Mouse (Mus musculus) heart, embryonic 11.5 days (tissue): Measurements from ENCODE around the gene Hvcn1. TPM values are rescaled to one million over a fixed set of nuclear protein-coding genes. Genes with fewer than 3 reads are reported as not detected.
"Not testable (repeated sequence)": the region's sequence is repeated elsewhere in the genome, so short reads cannot be mapped to it uniquely, and the experiment has no call there.

Experiments
- ATAC-seq: fragments of 200-750 bp; cut with Nextera tagmentation; replicated peaks from 2 replicates; pipeline ENCODE4 v1.8.0; 2017; ENCODE audit warnings: moderate library complexity; ENCODE audit not compliant: insufficient number of reproducible peaks, low FRiP score, low TSS enrichment
- H3K27ac ChIP-seq: fragments of 300-500 bp; sonication (generic); 2 replicates; pipeline ENCODE4 v1.5.1; 2014; ENCODE audit warnings: mild to moderate bottlenecking, low read depth, low read length
- H3K27me3 ChIP-seq: fragments of 300-500 bp; sonication (generic); 2 replicates; pipeline ENCODE4 v1.6.1; 2014; ENCODE audit warnings: mild to moderate bottlenecking, low read length, mixed read lengths; ENCODE audit not compliant: control insufficient read depth, insufficient read depth
- H3K36me3 ChIP-seq: fragments of 300-500 bp; sonication (generic); 2 replicates; pipeline ENCODE4 v1.6.1; 2014; ENCODE audit warnings: mild to moderate bottlenecking, low read length, moderate library complexity, mixed read lengths; ENCODE audit not compliant: control insufficient read depth, insufficient read depth
- H3K4me1 ChIP-seq: fragments of 300-500 bp; sonication (generic); 2 replicates; pipeline ENCODE4 v1.6.1; 2014; ENCODE audit warnings: low read length; ENCODE audit not compliant: control insufficient read depth, insufficient read depth
- H3K4me2 ChIP-seq: fragments of 300-500 bp; sonication (generic); 2 replicates; pipeline ENCODE4 v1.6.1; 2014; ENCODE audit warnings: mild to moderate bottlenecking, moderate library complexity
- H3K4me3 ChIP-seq: fragments of 300-500 bp; sonication (generic); 2 replicates; pipeline ENCODE4 v1.5.1; 2014; ENCODE audit warnings: low read depth, low read length
- H3K9ac ChIP-seq: fragments of 300-500 bp; sonication (generic); 2 replicates; pipeline ENCODE4 v1.6.1; 2014; ENCODE audit warnings: mild to moderate bottlenecking, low read depth, low read length, moderate library complexity
- H3K9me3 ChIP-seq: fragments of 300-500 bp; sonication (generic); replicated peaks from 2 replicates; pipeline ENCODE4 v1.6.1; 2016; ENCODE audit warnings: low read length; ENCODE audit not compliant: control insufficient read depth
- WGBS: fragments of 180-500 bp; shearing (Covaris S2); extraction: QIAGEN DNeasy Blood & Tissue Kit; methylation state at CpG from one replicate; pipeline ENCODE4 v1.1.7; 2014; ENCODE audit not compliant: insufficient replicate concordance; 5-methylcytosine and 5-hydroxymethylcytosine counted together
- polyA plus RNA-seq: library from polyadenylated mRNA; unstranded; fragments of >200 nt; fragmentation: Nextera tagmentation; extraction: Ambion mirVana; gene quantifications from 2 replicates; pipeline ENCODE4 v1.2.1, GENCODE M21; 2014

Gene Hvcn1
- polyA plus RNA-seq, 1 experiment from 2014 or later: 2.7 TPM

DNA sequence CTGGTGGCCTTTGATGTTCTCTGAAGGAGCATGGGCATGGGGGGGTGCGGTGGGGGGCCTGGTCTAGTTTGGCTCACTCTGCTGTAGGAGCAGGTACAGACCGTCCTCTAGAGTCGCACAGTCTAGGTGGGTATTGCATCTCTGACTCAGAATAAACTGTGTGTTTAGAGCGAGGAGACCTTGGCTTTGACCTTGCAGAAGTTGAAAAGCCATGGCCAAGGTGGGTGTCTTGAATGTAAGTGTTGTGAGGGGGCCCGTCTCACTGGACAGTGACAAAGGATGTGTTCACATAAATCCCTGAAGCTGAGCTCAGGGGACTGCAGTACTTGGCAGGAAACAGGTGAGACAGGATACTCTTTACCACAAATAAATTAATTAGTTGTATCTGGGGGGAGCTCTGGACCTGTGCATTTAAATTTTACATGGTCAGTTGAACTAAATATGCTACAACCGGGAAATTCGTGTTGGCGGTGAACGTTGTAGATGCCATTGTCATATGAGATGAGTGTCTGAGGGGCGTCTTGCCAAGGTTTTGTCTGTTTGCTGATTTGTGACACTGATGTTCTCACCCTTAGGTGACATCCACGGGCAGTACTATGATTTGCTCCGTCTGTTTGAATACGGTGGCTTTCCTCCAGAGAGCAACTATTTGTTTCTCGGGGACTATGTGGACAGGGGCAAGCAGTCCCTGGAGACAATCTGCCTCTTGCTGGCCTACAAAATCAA is 38.1 kb upstream of the Hvcn1 start:
- WGBS: 90% methylated on average over 14 of the region's 14 CpGs
- Histone ChIP-seq H3K36me3 (peaks cover 48% of the 10 kb centered on the region), H3K27ac (no peak overlapping the region), H3K4me3 (no peak overlapping the region), H3K9ac (no peak overlapping the region), H3K4me1 (peaks cover 33% of the 10 kb centered on the region), H3K9me3 (no peaks in the 10 kb centered on the region), H3K27me3 (no peaks in the 10 kb centered on the region), H3K4me2 (no peak overlapping the region)
- ATAC-seq: no peak

DNA sequence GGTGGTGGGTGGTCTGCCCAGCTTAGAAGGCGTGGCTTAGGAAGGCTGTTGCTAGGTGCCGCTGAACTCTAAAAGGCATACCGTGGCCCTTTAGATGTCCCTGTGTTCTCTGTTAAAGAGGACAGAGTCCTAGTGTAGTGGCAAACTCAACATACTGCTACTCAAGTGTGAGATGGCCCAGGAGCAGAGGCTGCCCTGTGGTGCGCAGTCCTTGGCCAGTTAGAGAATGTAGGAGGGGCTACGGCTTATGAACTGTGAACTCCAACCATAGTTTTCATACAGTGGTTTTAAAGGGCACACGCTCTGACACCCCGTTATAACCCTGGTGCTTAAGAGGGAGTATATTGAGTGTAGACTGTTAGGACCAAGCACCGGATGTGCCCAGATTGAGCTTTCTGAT is 35.5 kb upstream of the Hvcn1 start:
- peaks cover 51% of the 10 kb centered on the region for H3K36me3 ChIP-seq
- WGBS: 92% methylated on average over 8 of the region's 8 CpGs
- no peaks in the 10 kb centered on the region for H3K27me3 ChIP-seq
- no peak overlapping the region for H3K4me2 ChIP-seq
- no peaks in the 10 kb centered on the region for H3K9me3 ChIP-seq
- peaks cover 12% of the 10 kb centered on the region for H3K4me1 ChIP-seq
- no peak overlapping the region for H3K9ac ChIP-seq
- H3K27ac ChIP-seq: no peak overlapping the region
- no peak overlapping the region for H3K4me3 ChIP-seq
- no peak for ATAC-seq

DNA sequence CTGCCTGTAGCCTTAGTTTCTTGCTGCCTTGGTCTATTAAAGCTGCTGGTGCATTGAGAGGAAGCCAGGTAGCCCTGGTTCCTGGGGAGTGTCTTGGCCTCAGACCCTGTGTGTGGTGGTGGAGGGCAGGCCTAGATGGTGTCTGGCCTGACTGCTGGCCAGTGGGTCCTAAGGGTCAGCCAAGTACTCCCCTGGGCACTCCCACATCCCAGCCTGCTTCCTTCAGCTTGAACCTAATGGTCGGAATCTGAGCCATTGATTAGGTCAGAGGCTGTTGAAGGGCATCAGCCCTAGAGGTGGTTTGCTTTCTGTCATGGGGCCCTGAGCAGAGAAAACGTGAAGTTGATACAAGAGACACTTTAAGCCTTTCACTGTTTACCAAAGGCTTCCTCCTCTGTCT is 31.2 kb upstream of the Hvcn1 start:
- 52% methylated on average over 2 of the region's 2 CpGs for WGBS
- no peaks in the 10 kb centered on the region for H3K4me1 ChIP-seq
- no peaks in the 10 kb centered on the region for H3K9me3 ChIP-seq
- H3K4me3 ChIP-seq: no peak overlapping the region
- H3K36me3 ChIP-seq: peaks cover 37% of the 10 kb centered on the region
- no peak overlapping the region for H3K27ac ChIP-seq
- ATAC-seq: no peak
- H3K9ac ChIP-seq: no peak overlapping the region
- H3K27me3 ChIP-seq: no peaks in the 10 kb centered on the region
- H3K4me2 ChIP-seq: no peak overlapping the region

DNA sequence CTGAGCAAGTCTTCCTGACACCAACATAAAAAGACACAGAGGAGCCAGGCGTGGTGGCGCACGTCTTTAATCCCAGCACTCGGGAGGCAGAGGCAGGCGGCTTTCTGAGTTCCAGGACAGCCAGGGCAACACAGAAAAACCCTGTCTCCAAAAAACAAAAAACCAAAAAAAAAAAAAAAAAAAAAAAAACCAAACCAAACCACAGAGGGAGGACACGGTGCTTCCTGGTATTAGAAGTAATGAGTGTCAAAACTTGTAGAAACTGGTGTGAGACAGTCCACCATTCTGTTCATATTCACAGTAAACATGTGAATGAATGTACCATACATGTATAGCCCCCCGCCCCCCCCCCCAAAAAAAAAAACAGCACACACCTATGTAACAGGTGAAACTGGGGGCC is 30.6 kb upstream of the Hvcn1 start:
- H3K4me3 ChIP-seq: no peak overlapping the region
- no peak overlapping the region for H3K27ac ChIP-seq
- no peak overlapping the region for H3K4me2 ChIP-seq
- H3K27me3 ChIP-seq: no peaks in the 10 kb centered on the region
- ATAC-seq: no peak
- H3K9me3 ChIP-seq: no peaks in the 10 kb centered on the region
- peaks cover 32% of the 10 kb centered on the region for H3K36me3 ChIP-seq
- WGBS: 84% methylated on average over 7 of the region's 7 CpGs
- no peak overlapping the region for H3K9ac ChIP-seq
- H3K4me1 ChIP-seq: no peaks in the 10 kb centered on the region

DNA sequence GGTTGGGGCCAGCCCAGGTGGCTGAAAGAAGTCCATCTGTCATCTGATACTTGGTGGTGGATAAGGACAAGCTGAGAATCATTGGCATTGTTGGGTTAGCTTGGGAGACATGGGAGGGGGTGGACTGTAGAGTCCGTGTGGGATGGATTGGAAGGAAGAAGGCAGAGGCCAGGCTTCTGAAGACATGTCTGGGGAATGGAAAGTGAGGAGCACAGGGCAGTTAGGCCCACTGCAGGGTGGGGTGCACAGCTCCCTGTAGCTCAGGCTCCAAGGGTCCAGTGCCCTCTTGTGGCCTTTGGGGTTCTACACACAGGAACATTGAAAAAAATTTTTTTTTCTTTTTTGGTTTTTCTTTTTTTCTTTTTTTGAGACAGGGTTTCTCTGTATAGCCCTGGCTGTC is 30.2 kb upstream of the Hvcn1 start:
- 32% methylated on average over 1 of the region's 1 CpGs for WGBS

DNA sequence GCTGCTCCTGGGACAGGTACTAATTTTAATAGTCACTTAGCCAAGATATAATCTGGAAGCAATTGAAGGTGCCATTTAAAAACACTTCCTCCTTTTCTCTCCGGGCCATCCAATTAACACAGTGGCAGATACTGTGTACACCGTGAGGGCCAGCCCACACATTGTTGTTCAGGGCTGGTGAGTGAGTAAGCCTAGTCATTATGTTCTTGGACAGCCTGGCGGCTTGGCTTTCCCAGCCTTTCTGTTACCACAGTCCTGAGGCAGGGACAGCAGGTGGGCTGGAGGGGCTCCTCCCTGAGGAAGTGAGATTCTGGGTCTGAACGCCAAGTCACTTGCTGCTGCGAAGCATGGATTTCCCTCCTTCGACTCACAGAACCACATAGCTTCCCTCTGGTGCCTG is 26.9 kb upstream of the Hvcn1 start:
- no peak overlapping the region for H3K9ac ChIP-seq
- H3K27ac ChIP-seq: no peak overlapping the region
- no peak overlapping the region for H3K4me3 ChIP-seq
- no peak for ATAC-seq
- H3K4me2 ChIP-seq: no peak overlapping the region
- no peaks in the 10 kb centered on the region; the same call in 1 of the 2 replicates for H3K9me3 ChIP-seq
- no peaks in the 10 kb centered on the region for H3K27me3 ChIP-seq
- WGBS: 57% methylated on average over 6 of the region's 6 CpGs
- peaks cover 8% of the 10 kb centered on the region for H3K36me3 ChIP-seq
- no peaks in the 10 kb centered on the region for H3K4me1 ChIP-seq

More for the DNA sequence above, 30.2 kb upstream of the Hvcn1 start:
- H3K4me1 ChIP-seq: no peaks in the 10 kb centered on the region
- 0 out of 2 replicates have a peak, but pooled peaks have one; percentile 41 for ATAC-seq
- no peak overlapping the region for H3K27ac ChIP-seq
- H3K4me2 ChIP-seq: no peak overlapping the region
- H3K4me3 ChIP-seq: no peak overlapping the region
- no peaks in the 10 kb centered on the region for H3K9me3 ChIP-seq
- no peak overlapping the region for H3K9ac ChIP-seq
- peaks cover 28% of the 10 kb centered on the region for H3K36me3 ChIP-seq
- H3K27me3 ChIP-seq: no peaks in the 10 kb centered on the region

DNA sequence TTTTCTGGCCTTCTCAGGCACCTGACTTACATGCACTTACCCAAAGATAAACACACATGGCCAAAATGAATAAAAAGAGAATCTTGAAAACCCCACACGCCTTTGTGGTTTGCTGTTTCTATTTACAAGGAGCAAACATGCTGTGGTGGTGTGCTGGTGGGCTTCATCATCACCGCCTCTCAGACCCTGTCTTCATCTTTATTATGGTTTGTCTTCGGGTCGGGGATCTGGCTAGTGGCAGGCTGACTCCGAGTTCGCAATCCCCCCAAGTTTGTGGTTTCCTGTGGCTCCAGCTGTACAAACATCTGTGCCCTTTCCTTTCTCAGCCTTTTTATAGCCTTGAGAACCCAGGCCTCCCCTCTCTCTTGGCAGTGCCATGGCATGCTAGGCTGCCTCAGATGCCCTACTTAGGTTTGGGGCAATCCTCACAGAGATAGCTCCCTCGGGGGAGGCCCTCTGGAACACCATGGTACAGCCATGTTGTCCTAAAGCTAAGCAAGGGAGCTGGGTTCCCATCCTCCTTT is 22.3 kb upstream of the Hvcn1 start:
- ATAC-seq: no peak
- Histone ChIP-seq H3K4me2 (no peak overlapping the region), H3K9ac (no peak overlapping the region), H3K27ac (no peak overlapping the region), H3K9me3 (no peaks in the 10 kb centered on the region; the same call in 1 of the 2 replicates), H3K36me3 (no peaks in the 10 kb centered on the region), H3K27me3 (no peaks in the 10 kb centered on the region), H3K4me3 (no peak overlapping the region), H3K4me1 (no peaks in the 10 kb centered on the region)
- WGBS: 79% methylated on average over 7 of the region's 7 CpGs

DNA sequence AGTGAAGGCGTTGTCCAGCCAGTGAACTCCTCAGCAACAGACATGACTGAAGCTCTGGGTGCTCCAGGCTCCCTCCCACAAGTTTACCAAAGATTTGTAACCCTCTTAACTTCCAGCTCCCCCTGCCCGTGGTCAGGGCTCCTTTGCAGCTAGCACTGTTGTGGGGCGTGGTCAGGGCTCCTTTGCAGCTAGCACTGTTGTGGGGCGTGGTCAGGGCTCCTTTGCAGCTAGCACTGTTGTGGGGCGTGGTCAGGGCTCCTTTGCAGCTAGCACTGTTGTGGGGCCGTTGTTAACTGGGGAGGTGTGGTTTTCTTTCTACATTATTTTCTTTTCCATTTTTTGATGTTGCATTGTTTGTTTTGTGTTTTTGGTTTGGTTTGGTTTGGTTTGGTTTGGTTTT is 21.7 kb upstream of the Hvcn1 start:
- not testable (repeated sequence) for H3K4me2 ChIP-seq, H3K9ac ChIP-seq, H3K4me3 ChIP-seq, H3K27ac ChIP-seq, H3K9me3 ChIP-seq, H3K4me1 ChIP-seq, ATAC-seq, H3K36me3 ChIP-seq, H3K27me3 ChIP-seq
- 83% methylated on average over 6 of the region's 6 CpGs for WGBS

DNA sequence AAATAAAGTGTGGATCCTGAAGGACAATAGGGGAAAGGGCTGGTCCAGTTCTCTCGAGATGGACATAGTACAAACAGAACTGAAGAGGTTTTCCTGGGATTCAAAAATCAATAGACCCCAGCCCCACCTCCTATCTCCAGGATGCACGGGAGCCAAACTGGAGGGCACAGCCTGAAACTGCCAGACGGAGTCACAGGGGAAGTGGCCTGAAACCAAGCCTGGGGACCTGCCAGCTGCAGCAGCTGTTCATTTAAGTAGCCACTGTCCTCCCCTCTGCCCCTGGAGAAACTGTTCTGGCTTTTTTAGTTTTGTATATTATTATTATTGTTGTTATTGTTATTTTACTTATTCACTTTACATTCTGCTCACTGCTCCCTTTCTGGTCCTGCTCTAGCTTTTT is 17.5 kb upstream of the Hvcn1 start:
- WGBS: 66% methylated on average over 3 of the region's 3 CpGs
- no peak overlapping the region for H3K4me2 ChIP-seq
- no peak overlapping the region for H3K9ac ChIP-seq
- no peaks in the 10 kb centered on the region; the same call in 1 of the 2 replicates for H3K9me3 ChIP-seq
- H3K4me1 ChIP-seq: no peaks in the 10 kb centered on the region
- no peak for ATAC-seq
- no peaks in the 10 kb centered on the region for H3K36me3 ChIP-seq
- no peak overlapping the region for H3K27ac ChIP-seq
- H3K4me3 ChIP-seq: no peak overlapping the region
- H3K27me3 ChIP-seq: no peaks in the 10 kb centered on the region
